Comparison of ENCODE assay signal across 9 mouse cellular contexts in the genomic region with DNA sequence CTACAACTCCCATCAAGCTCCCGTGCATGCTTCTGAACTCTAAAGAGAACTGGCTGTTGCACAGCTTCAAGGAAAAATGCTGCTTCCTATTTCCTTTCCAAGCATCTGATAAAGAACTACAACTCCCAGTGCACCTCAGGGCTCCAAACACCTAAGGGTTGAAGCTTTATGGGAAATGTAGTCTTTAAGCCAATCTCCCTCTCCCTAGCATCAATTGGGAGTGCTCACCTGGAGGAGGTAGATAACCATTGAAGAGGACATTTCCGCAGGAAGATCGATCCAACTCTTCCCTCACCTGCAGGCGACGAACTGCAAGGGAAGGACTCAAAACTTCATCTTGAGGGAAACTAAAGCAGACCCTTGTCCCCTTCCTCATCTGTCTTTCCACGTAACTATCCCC. TPM values are rescaled to one million over a fixed set of nuclear protein-coding genes. Genes with fewer than 3 reads are reported as not detected.
A peak's percentile ranks its signal among the peaks of the same experiment; 100 is the strongest.
DNase-seq lines count a peak whose midpoint lies in the region; ATAC-seq and TF ChIP-seq lines count a peak whose summit lies in the region.
"Had no signal": no experiment of that assay in that cellular context is flagged by ENCODE, and none has a peak within 500 bp of the region (broad histone marks: within the 10 kb centered on the region; RNA-seq: fewer than 3 reads in every experiment).

No protein-coding gene starts in this region.

- no peak for TF ChIP-seq POLR2A in brain, embryonic 14.5 days (IDR thresholded peaks at IDR 0.05; ENCODE audit: borderline replicate concordance, extremely low read depth, insufficient read depth, insufficient read length, poor library complexity, severe bottlenecking)

- H3K9ac ChIP-seq in hindbrain, embryonic 12.5 days, result peak overlapping the region; percentile 68
- peak overlapping the region; percentile 81 for H3K9ac ChIP-seq in liver, embryonic 13.5 days

- peaks cover 38% of the 10 kb centered on the region for H3K36me3 ChIP-seq in hindbrain, embryonic 12.5 days
- peaks cover 24% of the 10 kb centered on the region for H3K36me3 ChIP-seq in liver, embryonic 13.5 days

- DNase-seq in embryo, embryonic 10 days (ENCODE audit: low spot score), result peak; percentile 69
- no peak for DNase-seq in embryo, embryonic 9.5 days (ENCODE audit: extremely low spot score)
- DNase-seq in brain, embryonic 14.5 days (ENCODE audit: low read depth), result peak; percentile 78
- DNase-seq in liver, embryonic 13.5 days, result no peak
- DNase-seq in adrenal gland, postnatal 14 days, result no peak
- DNase-seq in right cerebral cortex, postnatal 25 days, result no peak

- no peak overlapping the region for H3K27ac ChIP-seq in hindbrain, embryonic 12.5 days
- peak overlapping the region; percentile 85 for H3K27ac ChIP-seq in liver, embryonic 13.5 days

- peak overlapping the region; percentile 68 for H3K4me2 ChIP-seq in hindbrain, embryonic 12.5 days (replicated peaks)
- H3K4me2 ChIP-seq in liver, embryonic 13.5 days, result peak overlapping the region; percentile 92

- H3K27me3 ChIP-seq in hindbrain, embryonic 12.5 days, result peaks cover 23% of the 10 kb centered on the region
- H3K27me3 ChIP-seq in liver, embryonic 13.5 days, result no peaks in the 10 kb centered on the region

- peak overlapping the region; percentile 69 for H3K4me3 ChIP-seq in hindbrain, embryonic 12.5 days
- H3K4me3 ChIP-seq in liver, embryonic 13.5 days (replicated peaks), result peak overlapping the region; percentile 76

- no peaks in the 10 kb centered on the region for H3K9me3 ChIP-seq in hindbrain, embryonic 12.5 days (replicated peaks)
- H3K9me3 ChIP-seq in liver, embryonic 13.5 days (replicated peaks), result no peaks in the 10 kb centered on the region

- no peak for ATAC-seq in hindbrain, embryonic 12.5 days (ENCODE audit: low FRiP score)
- peak; percentile 25; the same call in 1 of the 2 replicates for ATAC-seq in liver, embryonic 13.5 days (ENCODE audit: low read depth)
- no peak for ATAC-seq in inflammation-experienced regulatory T-cells, adult 6 months

- 30% methylated on average over 6 of the region's 6 CpGs for WGBS in hindbrain, embryonic 12.5 days
- WGBS in liver, embryonic 13.5 days (ENCODE audit: insufficient replicate concordance), result 38% methylated on average over 6 of the region's 6 CpGs

- TF ChIP-seq CTCF in brain, embryonic 14.5 days (IDR thresholded peaks at IDR 0.05; ENCODE audit: borderline replicate concordance, extremely low read depth, insufficient read depth, insufficient read length), result no peak

- peaks cover 15% of the 10 kb centered on the region for H3K4me1 ChIP-seq in hindbrain, embryonic 12.5 days
- H3K4me1 ChIP-seq in liver, embryonic 13.5 days (replicated peaks), result peaks cover 44% of the 10 kb centered on the region

RNA-seq across cellular contexts. Expression of a gene that starts 1.7 kb away (rescaled TPM):
- polyA plus RNA-seq in brain, embryonic 14.5 days (2012; rRNA removed), result 142 and 232 TPM in 2 replicates
- 72.4 and 76.2 TPM in 2 replicates for polyA plus RNA-seq in hindbrain, embryonic 12.5 days (2016; fragmentation: Nextera tagmentation; extraction: Ambion mirVana)
- polyA plus RNA-seq in liver, embryonic 13.5 days (2015; fragmentation: Nextera tagmentation; extraction: Ambion mirVana), result 23.1 and 25.0 TPM in 2 replicates
- 16.1 and 26.1 TPM in 2 replicates for total RNA-seq in adrenal gland, postnatal 14 days (2021)
- 10 to 100 TPM; 46.9 to 59.2 (median 50.1) TPM for polyA plus RNA-seq in inflammation-experienced regulatory T-cells, adult 6 months (2017; shearing (Covaris generic))

RNA-seq across cellular contexts. Expression of a gene that starts 3.1 kb away (rescaled TPM):
- polyA plus RNA-seq in brain, embryonic 14.5 days (2012; rRNA removed), result 0.20 TPM in 1 of 2 replicates, not detected in the other
- 0.43 and 0.59 TPM in 2 replicates for polyA plus RNA-seq in hindbrain, embryonic 12.5 days (2016; fragmentation: Nextera tagmentation; extraction: Ambion mirVana)
- 0.50 TPM in 1 of 2 replicates, not detected in the other for polyA plus RNA-seq in liver, embryonic 13.5 days (2015; fragmentation: Nextera tagmentation; extraction: Ambion mirVana)
- 1.8 TPM in 2 replicates for total RNA-seq in adrenal gland, postnatal 14 days (2021)
- 1 to 10 TPM in 1 of 3 experiments, not detected in 2; 4.0 TPM for polyA plus RNA-seq in inflammation-experienced regulatory T-cells, adult 6 months (2017; shearing (Covaris generic))
- polyA plus RNA-seq: small intestine, adult 2 months had no signal

RNA-seq across cellular contexts. Expression of a gene that starts 16.7 kb away (rescaled TPM):
- polyA plus RNA-seq in brain, embryonic 14.5 days (2012; rRNA removed), result 24.3 and 24.4 TPM in 2 replicates
- polyA plus RNA-seq in hindbrain, embryonic 12.5 days (2016; fragmentation: Nextera tagmentation; extraction: Ambion mirVana), result 8.7 and 8.9 TPM in 2 replicates
- polyA plus RNA-seq in liver, embryonic 13.5 days (2015; fragmentation: Nextera tagmentation; extraction: Ambion mirVana), result 3.6 and 3.9 TPM in 2 replicates
- total RNA-seq in adrenal gland, postnatal 14 days (2021), result 122 and 126 TPM in 2 replicates
- polyA plus RNA-seq in inflammation-experienced regulatory T-cells, adult 6 months (2017; shearing (Covaris generic)), result 1 to 10 TPM in 1 of 3 experiments, under 1 TPM in 2; 0.45 to 1.2 (median 0.50) TPM

Comparison
In these comparisons a context has a peak if more than half of its experiments do, and no peak if none do; other contexts are left out.
1. DNase-seq: peak in embryo, embryonic 10 days (single experiment) and brain, embryonic 14.5 days (single experiment); none in embryo, embryonic 9.5 days (single experiment), liver, embryonic 13.5 days (single experiment), adrenal gland, postnatal 14 days (single experiment) and right cerebral cortex, postnatal 25 days (single experiment).